Mouse (Mus musculus) spleen, embryonic (tissue): Measurements from ENCODE around the gene Pnpla7.

ENCODE experiments used
- CTCF ChIA-PET: fragments of 350-600 bp; sonication (Branson Sonifier 250); formaldehyde crosslinking; loops from one replicate; lab custom pipeline; 2022; lab: Charles Lee

Pnpla7 gene

GRCm38 (mm10) chr2:25065537-25065936 lies 89.7 kb downstream of the Pnpla7 start:
- CTCF ChIA-PET, result no interaction called here

DNA sequence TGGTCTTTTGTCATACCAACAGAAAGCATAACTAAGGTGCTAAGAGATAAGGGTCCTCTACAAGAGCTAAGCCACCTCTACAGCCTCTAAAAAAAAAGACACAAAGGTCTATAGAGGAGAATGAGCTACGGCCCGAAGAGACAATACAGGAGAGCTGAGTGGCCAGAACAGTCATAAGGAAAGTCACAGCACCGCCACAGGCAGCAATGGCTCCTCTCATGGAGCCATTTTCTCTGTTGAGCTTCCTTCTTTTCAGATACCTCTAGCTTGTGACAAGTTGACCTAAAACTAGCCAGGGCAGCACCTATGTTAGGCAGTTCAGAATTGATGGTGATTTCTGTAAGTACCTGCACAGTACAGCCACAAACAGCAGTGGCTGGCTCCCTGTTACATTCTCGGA lies 90.7 kb downstream of the Pnpla7 start:
- CTCF ChIA-PET, result interaction anchor here (0.9 kb wide), 1 partner anchor 11 kb away, joined by 3 read pairs; no protein-coding TSS in a partner anchor

DNA sequence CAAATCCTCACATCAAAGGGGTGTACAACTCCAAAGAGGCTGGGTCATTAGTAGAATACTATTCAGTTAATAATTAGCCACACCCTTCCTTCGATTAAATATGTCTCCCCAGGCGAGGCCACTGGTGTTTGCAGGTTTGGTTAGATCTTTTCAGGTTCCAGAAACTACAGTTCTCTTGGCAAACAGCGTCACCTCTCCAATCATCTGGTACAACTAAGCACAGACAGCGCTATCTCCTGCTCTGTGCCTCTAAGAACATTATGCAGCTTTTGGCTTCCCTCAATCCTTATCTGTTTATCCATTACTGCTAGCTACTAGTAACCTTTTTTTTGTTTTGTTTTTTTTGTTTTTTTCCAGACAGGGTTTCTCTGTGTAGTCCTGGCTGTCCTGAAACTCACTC lies 93.7 kb downstream of the Pnpla7 start:
- CTCF ChIA-PET, result no interaction called here

DNA sequence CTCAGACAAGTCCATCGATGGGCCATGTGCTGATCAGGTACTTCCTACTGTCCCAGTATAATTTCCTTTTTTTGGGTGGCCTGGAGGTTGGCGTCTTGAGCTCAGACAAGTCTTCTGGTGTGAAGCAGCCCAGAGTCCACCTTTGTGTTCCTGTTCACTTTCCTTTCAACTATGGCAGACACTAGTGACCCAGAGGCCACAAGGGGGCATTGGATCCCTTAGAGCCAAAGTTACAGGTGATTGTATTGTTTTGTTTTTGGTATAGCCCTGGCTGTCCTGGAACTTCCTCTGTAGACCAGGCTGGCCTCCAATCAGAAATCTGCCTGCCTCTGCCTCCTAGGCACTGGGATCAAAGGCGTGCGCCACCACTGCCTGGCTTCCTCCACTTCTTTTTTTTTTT lies 96.6 kb downstream of the Pnpla7 start:
- CTCF ChIA-PET, result no interaction called here

- CTCF ChIA-PET, result interaction anchor here (0.6 kb wide), 1 partner anchor 143 kb away, joined by 7 read pairs; no protein-coding TSS in a partner anchor
Observed at GRCm38 (mm10) chr2:25075506-25075905, 99.7 kb downstream of the Pnpla7 start.

DNA sequence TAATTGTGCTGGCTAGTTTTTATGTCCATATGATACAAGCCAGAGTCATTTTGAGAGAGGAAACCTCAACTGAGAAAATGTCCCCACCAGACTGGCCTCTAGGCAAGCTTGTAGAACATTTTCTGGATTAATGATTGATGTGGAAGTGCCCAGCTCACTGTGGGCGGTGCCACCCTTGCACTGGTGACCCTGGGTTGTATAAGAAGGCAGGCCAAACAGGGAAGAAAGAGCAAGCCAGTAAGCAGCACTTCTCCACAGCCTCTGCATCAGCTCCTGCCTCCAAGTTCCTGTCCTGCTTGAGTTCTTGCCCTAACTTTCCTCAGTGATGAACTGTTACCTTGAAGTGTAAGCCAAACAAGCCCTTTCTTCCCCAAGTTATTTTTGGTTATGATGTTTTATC lies 103.1 kb downstream of the Pnpla7 start:
- CTCF ChIA-PET, result no interaction called here

DNA sequence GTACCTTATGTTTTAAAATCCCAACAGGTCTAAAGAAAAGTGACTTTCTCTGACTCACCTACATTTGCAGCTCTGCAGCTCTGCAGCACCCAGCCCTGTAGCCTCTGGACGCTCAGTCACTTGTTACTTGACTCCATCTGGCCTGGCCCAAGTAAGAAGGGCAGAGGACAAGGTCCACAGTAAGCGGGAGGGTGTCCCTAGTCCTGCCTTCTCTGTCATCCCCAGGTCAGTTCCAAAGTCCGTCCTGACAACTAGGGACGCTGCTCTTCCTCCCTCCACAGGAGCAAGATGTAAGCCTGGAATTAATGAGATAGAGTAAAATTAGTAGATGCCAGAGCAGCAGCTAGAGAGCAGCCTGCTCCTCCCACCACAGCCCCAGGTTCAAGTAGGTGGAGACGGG lies 104.2 kb downstream of the Pnpla7 start, which contains the start of gene Entpd8:
Gene Entpd8, plus strand, starts transcription at position 229 of the 400 bp plus-strand sequence.
- CTCF ChIA-PET, result no interaction called here

DNA sequence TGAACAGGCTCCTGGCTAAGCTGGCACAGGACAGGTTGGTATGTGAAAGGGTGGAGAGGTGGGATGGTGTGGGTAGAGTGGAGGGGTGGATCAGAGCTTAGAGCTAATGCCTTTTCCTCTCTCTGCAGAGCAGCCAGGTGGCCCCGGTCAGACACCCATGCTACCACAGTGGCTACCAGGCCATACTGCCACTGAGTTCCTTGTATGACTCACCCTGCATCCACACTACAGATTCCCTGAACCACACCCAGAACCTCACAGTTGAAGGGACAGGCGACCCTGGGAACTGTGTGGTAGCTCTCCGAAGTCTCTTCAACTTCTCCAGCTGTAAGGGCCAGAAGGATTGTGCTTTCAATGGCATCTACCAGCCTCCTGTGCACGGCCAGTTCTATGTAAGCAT lies 107.9 kb downstream of the Pnpla7 start:
- CTCF ChIA-PET, result no interaction called here

GRCm38 (mm10) chr2:25085571-25085970 lies 109.7 kb downstream of the Pnpla7 start:
- CTCF ChIA-PET, result no interaction called here

GRCm38 (mm10) chr2:25087842-25088241 lies 112.0 kb downstream of the Pnpla7 start:
- CTCF ChIA-PET, result no interaction called here

DNA sequence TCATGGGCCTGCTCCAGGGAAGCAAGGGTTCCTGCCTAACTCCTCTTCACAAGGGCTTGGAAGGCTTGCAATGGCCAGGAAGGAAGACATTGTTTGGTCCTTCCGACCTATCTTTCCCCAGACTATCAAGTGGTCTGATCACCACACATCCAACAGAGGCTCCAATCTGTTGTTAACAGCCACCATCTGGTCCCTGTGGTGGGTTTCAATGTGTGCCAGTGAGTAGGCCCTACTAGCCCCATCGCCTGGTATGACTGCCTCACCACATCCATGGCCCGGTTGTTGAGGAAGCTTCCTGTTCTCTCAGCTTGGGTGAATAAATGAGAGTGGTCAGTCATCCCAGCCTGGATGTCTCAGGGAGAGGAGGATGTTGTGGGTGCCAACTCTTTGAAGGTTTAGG lies 112.8 kb downstream of the Pnpla7 start:
- CTCF ChIA-PET, result no interaction called here

DNA sequence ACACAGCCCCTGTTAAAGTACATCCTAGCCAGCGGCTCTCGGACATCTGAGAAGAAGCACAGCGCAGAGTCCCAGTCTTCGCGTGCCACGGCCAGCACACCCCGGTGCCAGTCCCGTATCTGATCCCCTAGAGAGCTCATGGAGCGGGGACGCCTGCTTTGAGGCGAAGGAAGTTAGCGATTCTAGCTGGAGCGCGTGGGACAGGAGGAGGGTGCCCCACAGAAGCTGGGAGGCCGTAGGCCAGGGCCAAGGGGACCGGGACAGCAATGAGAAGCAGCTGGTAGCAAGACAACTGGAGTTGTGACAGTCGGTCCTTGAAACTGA lies 118.9 kb downstream of the Pnpla7 start:
- CTCF ChIA-PET, result interaction anchor here (0.6 kb wide), 1 partner anchor 21 kb away, joined by 3 read pairs; no protein-coding TSS in a partner anchor

DNA sequence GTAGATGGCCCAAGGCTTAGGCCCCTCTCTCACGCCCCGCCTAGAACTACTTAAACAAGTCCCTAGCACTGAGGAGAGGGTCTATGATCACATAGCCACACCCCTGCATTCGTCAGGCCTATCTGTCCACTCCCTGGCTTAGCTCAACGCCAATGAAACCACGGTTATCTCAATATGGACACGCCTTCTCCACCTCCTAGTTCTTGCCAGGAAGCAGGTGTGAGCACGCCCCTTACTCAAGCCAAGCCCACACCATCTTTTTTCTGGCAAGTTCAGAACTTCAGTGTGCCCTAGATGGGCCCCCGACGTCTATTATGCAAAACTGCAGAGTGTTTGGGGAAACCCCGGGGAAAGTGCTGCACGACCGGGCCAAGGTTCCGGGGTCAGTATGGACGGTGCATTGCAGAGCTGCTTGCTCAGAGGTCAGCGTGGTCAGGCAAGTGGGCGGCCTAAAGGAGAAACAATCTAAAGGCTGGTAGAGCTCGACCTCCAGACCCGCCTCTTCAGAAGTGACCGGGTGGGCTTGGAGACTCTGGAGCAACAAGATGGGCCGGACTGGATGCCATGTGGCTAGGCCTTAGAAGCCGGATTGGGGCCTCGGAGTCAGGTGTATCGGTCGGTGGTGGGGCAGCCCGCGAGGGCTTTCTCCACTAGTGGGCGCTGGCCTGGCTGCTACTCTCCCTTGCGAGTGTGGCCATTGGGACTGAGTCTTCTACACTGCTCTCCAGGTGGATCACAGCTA lies 119.4 kb downstream of the Pnpla7 start, which contains the start of gene Noxa1:
Gene Noxa1, minus strand, starts transcription at position 41 of the 742 bp plus-strand sequence.
- CTCF ChIA-PET, result interaction anchor here (0.6 kb wide), 1 partner anchor 22 kb away, joined by 3 read pairs; no protein-coding TSS in a partner anchor

- CTCF ChIA-PET, result no interaction called here
Observed at GRCm38 (mm10) chr2:25098005-25098615, 122.3 kb downstream of the Pnpla7 start.

DNA sequence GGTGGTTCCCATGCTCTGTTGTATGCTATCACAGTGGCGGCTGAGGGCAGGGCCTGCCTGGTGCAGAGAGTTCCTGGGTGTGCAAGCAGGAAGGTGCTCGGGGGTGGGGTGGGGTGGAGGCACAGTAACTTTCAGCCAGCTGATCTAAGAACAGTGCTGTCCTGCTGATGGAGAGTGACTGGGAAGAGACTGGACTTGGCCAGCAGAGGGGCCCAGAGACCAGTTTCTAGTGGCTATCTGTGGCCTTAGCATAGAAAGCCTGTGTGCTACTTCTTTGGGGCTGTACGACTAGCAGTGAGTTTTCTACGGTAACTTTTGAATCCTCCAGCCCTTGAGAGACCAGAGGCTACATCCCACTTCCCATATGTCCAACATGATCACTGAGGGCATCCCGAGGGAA lies 123.1 kb downstream of the Pnpla7 start:
- CTCF ChIA-PET, result no interaction called here

- CTCF ChIA-PET, result no interaction called here
Observed at GRCm38 (mm10) chr2:25099703-25100102, 123.9 kb downstream of the Pnpla7 start.
